Mouse (Mus musculus) myocyte (in vitro differentiated cells): ENCODE measurements around the gene Prkca.

ENCODE experiments used
- E2F4 ChIP-seq: IDR thresholded peaks from one replicate; pipeline ENCODE4 v1.6.1; 2011; ENCODE audit warnings: mild to moderate bottlenecking, control low read depth, moderate library complexity; ENCODE audit not compliant: insufficient read depth
- MAX ChIP-seq: IDR thresholded peaks from one replicate; pipeline ENCODE4 v1.6.1; 2011; ENCODE audit warnings: low read depth, mild to moderate bottlenecking, control low read depth
- MYOG ChIP-seq, 3 experiments: IDR thresholded peaks; one replicate each; pipeline ENCODE4 v1.6.1; 2011; ENCODE audit warnings: control low read depth in 2 of 3, low read depth in 2 of 3, mild to moderate bottlenecking in 2 of 3; ENCODE audit not compliant: insufficient read length in 2 of 3, control insufficient read depth in 1 of 3, insufficient read depth in 1 of 3
- POLR2A ChIP-seq: IDR thresholded peaks from one replicate; pipeline ENCODE4 v1.6.1; 2011; ENCODE audit warnings: low read depth, mild to moderate bottlenecking, control low read depth, moderate library complexity; ENCODE audit not compliant: insufficient read length
- REST ChIP-seq: IDR thresholded peaks from one replicate; pipeline ENCODE4 v1.6.1; 2011; ENCODE audit warnings: mild to moderate bottlenecking, control low read depth, moderate library complexity; ENCODE audit not compliant: insufficient read depth, insufficient read length
- USF1 ChIP-seq: IDR thresholded peaks from one replicate; pipeline ENCODE4 v1.6.1; 2011; ENCODE audit warnings: low read depth, mild to moderate bottlenecking, control low read depth, moderate library complexity

DNA sequence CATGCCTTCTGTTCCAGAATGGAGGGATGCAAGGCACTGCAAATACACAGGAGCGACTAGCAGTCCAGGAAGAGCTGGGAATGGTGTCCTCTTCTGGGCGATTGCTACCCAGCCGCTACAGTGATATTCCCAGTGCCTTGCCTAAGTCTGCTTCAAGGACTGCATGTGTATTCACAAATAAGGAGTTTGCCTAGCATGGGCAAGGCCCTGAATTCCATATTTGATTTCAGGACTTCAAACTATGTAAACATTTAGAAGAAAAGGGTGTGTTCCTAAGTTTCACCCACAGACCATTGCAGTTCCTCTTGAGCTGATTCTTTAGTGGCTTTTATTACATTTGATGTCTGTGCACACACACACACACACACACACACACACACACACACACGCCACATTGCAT is 39.9 kb downstream of the Prkca start:
- TF ChIP-seq POLR2A (no peak), REST (no peak), E2F4 (no peak), MAX (no peak), USF1 (no peak), MYOG (IDR thresholded peaks at IDR 0.05; ENCODE audit: control insufficient read depth in 1 of 3, insufficient read depth in 1 of 3, insufficient read length in 2 of 3, low read depth in 2 of 3) (no peak)
